Mouse (Mus musculus) frontal cortex, adult (tissue): ENCODE data around the gene Nav2.

Experiments
- ATAC-seq: cut with Nextera tagmentation; 2 replicates; pipeline ENCODE4 v1.9.2; 2017; ENCODE audit warnings: mild to moderate bottlenecking, moderate library complexity, mixed read lengths; ENCODE audit not compliant: low TSS enrichment

The Nav2 gene

DNA sequence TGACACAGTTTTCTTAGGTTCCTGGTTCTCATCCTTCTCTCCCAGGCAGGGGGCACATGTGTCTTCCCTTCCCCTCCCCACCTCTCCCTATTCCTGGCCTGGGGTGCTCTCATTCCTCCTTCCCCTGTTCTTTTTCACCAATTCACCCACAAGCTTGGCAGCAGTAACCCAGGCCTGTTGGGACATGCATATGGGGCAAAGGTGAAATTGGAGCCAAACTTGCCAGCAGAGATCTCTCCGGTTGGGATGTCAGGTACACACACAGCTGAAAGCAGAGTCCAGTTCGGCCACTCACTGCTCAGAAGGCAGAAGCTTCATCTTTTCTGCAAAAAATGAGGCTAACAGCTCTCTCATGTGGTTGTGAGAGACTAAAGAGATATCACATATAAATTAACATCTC, 26.3 kb downstream of the Nav2 start:
- no peak for ATAC-seq

DNA sequence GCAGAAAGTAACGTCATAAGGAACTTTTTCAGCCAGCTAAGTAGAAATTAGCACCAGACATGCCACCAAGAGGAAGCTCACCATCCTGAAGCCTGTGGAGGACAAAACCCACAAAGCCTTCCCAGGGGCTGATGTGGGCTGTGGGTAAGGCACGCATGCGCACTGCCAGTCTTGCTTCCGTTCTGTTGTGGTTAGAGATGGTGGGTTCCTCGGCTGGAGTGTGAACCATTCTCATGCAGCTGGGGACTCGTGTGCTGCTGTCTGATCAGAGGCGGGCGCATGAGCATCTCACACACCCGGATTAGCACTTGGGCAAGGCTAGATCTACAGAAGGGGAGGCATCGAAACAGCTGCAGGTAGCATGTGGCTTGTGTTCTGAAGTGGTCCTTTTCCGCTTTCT, 29.0 kb downstream of the Nav2 start:
- no peak for ATAC-seq

GRCm38 (mm10) chr7:48938190-48938589, 29.7 kb downstream of the Nav2 start:
- no peak for ATAC-seq

- ATAC-seq = no peak
Observed at GRCm38 (mm10) chr7:48948381-48949108, 40.0 kb downstream of the Nav2 start.

GRCm38 (mm10) chr7:48954501-48954900, 46.0 kb downstream of the Nav2 start:
- ATAC-seq = peak; percentile 44

DNA sequence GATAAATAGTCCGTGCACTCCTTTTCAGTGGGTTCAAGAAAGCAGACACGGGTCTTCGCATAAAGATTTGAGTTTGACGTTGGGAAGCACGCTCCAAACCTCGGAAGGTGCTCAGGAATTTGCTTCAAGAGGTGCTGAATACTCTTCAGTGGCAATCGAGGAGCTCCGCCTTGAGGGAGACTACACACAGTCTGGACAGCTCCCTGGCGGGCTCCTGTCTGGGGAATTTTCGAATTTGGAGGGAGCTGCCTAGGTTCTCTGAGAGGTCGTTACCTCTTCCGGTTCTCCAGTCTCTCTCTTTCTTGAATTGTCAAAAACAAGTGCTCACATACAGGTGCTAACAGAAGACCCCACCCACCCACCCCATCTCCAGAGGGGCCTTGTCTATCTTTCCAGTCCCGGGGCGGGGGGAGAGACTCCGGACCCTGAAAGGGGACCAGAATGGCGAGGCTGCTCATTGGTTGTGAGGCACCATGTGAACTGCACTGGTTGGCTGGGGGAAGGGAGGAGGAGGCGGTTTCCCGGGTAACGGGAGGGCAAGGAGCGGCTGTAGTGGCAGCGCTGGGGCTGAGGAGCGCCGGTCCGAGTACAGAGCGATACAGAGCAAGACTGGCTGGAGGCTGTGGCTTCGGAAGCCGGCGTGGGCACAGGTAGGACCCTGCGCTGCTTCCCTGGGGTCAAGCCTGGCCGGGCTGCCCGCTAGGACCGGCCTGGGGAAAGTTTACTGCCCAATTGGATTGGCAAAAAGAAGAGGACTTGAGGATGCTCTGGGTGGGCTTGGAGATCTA, 50.2 kb downstream of the Nav2 start:
- peak; percentile 91 for ATAC-seq

DNA sequence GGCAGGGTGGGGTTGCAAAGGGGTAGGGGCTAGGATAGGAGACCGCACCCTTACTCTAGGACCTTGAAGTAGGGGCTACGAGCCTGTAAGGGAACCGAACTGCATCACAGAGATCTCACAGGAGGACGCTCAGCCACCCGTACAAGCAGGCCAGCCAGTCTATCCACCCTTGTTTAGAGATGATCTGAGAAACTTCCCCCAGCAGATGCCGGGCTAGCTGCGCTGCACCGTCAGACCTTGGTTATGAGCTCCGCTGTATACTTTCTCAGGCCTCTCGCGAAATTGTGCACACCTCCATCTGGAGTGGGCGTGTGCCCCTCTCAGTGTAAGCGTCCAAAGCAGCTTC, 50.8 kb downstream of the Nav2 start:
- peak; percentile 36; the same call in 1 of the 2 replicates for ATAC-seq

DNA sequence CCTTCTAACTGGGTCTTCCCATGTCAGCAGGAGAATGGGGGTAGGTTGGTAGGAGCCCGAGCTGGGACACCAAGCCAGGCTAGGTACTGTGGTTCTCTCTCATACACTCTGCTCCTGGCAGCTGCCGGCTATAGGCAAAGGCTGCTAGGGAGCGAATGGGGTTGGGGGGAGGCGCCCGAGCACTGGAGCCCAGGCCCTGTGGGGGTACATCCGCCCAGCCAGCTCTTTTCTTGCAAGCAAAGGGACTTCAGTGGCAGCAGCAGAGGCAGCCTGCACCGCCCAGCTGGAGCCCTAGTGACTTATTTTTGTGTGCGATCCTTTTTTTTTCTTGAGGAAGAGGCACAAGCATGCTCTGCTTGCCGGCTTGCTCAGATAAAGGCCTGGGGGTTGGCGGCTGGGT, 51.6 kb downstream of the Nav2 start:
- no peak for ATAC-seq

DNA sequence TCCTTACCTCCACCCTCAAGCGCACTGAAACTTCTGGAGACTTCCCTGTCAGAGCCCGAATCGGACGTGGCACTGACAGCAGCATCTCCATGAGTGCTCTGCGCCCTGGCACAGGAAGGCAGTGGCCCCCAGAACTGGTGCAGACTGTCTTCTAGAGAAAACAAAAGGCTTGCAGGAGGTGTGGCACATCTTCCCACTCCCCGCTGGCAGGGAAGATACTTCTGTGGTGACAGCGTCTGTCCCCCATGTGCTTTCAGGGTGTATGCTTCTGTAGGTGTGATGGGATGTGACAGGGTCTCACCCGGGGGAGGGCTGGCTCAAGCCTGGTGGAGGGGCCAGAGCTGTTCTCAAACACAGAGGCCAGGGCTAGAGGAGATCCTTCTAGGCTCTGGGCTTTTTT, 53.0 kb downstream of the Nav2 start:
- ATAC-seq = no peak

DNA sequence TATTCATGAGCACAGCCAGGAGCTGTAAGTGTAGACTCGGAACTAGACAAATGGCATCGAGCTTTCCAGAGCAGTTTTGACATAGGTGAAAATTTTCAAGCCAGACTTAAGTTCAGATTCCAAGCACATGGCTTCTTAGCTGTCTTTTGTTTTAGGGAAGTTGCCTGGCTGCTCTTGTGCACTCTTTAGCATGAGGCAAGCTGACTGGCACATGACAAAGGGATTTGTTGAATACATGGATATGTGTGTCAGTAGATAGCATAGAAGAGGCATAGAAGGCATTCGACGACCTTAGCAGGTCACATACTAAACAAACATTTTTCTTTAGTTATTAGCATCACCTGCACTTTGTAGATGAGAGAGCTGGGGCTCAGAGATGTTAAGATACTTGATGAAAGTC, 53.4 kb downstream of the Nav2 start:
- no peak for ATAC-seq

GRCm38 (mm10) chr7:48963112-48963511, 54.6 kb downstream of the Nav2 start:
- no peak for ATAC-seq

DNA sequence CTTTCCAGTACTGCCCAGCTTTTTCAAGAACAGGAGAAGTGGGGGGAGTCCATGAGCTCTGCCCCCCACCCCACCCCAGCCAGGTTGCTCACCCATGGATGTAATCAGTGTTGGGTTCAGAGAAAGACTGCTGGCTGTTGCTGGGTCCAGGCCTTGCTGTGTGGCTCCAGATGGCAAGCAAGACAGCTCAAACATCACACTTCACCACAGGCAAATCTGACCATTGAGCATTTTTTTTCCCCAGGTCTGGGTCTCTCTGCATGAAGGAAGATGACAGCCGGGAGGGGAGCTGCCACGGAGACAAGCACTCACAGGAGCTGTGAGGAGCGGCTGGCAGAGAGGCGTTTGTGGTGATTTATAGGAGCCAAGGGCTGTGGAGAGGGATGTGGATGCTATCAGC, 55.0 kb downstream of the Nav2 start:
- ATAC-seq = no peak

DNA sequence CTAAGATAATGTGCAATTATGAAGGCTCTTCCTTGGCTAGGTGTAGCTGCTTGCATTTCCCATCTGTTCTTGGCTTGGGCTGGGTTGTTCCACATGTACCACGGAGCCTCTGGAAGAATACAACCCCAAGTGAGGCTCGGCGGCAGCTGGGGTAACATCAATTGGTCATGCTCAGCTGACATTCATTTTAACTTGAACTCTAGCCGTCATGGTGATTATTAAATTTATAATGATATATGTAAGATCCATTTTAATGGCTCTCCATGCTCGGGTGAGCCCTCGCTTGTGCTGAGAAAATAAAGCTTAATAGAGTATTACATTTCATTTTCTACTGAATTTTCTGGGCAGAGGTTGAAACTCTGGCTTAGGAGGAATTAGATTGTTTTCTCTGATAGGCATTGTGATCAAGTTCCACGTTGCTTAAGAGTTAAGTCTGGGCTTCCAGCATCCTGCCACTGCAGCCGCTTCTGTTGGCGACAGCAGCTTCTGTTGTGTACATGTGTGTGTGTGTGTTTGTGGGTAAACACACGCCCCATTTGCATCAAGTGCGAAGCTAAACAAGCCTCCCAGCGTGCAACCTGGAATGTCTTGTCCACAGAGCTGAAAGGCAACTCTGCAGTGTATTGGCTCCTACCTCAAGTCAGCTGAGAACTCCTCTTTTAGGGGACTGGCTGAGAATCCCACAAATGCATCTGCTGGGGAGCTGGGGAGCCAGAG, 57.4 kb downstream of the Nav2 start:
- ATAC-seq = no peak

- no peak for ATAC-seq
Observed at GRCm38 (mm10) chr7:48981013-48981412, 72.5 kb downstream of the Nav2 start.

DNA sequence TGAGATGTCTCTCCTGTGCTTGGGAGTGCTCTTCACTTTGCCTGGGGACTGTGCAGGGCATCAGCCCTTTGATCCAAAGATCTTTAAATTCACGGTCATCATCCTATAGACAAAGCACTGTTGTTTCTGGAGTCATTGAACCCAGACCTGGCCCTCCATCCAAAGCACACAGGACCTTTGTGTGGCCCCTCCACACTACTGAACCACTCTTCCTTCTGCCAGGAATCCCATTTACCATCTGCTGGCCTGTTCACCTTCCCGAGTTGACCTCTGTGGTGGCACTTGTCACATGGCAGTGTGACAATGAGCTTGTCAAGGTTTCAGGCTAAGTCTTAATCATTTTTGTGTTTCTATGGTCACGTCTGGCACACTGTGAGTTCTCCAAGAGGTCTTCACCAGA, 73.3 kb downstream of the Nav2 start:
- ATAC-seq = no peak

DNA sequence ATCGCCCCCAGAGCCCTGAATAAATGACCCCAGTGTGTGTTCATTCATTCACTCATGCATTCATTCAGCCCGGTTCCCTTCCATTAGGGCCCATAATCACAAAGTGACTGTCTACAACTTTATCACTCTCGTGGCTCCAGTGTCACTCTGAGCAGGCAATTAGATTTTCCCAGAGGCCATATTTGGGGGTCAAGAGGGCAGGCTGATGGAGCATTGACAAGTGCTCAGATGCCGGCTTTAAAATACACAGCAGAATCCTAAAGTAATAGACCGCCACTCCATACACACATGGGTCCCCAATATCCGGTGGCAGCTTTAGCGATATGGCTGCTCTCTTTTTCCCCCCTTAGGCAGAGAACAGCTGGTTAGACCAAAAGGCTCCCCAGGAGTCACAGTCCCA, 74.1 kb downstream of the Nav2 start:
- no peak for ATAC-seq

GRCm38 (mm10) chr7:48991911-48992552, 83.5 kb downstream of the Nav2 start:
- ATAC-seq = no peak

GRCm38 (mm10) chr7:48995171-48995570, 86.7 kb downstream of the Nav2 start:
- no peak for ATAC-seq

- ATAC-seq = no peak
Observed at GRCm38 (mm10) chr7:48995701-48996100, 87.2 kb downstream of the Nav2 start.

DNA sequence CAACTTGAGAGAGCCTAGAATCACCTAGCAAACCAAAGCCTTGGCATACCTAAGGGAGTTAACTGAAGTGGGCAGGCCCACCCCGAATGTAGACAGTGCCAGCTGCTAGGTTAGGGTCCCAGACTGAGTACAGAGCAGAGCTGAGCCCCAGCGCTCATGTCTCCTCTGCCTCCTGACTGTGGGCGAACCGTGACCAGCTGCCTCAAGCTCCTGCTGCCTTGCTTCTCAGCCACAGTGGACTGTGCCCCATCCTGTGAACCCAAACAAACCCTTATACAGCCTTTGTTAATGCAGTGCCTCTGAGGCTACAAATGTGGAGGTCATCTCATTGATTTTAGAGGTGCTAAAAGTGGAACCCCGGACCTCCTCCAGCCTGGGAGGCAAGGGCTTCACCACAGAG, 88.3 kb downstream of the Nav2 start:
- no peak for ATAC-seq

GRCm38 (mm10) chr7:48998097-48998496, 89.6 kb downstream of the Nav2 start:
- ATAC-seq = peak; percentile 31; the same call in 1 of the 2 replicates

DNA sequence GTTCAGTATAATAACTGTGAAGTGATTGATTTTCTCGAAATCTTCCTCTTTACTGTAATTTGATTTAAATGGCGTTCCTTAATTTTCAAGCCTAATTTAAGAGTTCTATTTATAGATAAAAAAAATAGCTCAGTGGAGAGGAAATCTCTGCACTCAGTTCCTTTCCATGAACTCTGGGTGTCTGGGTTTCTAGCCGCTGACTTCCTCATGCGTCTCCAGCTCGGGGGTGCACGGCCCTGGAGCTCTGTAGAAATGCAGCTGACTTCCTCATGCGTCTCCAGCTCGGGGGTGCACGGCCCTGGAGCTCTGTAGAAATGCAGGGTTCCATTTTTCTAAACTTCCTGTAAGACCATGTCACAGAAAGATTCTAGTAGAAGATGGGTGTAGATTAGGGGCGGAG, 90.1 kb downstream of the Nav2 start:
- ATAC-seq = no peak
